Mouse (Mus musculus): ENCODE data around the gene Senp1.
A peak's percentile ranks its signal among the peaks of the same experiment; 100 is the strongest.

The Senp1 gene

DNA sequence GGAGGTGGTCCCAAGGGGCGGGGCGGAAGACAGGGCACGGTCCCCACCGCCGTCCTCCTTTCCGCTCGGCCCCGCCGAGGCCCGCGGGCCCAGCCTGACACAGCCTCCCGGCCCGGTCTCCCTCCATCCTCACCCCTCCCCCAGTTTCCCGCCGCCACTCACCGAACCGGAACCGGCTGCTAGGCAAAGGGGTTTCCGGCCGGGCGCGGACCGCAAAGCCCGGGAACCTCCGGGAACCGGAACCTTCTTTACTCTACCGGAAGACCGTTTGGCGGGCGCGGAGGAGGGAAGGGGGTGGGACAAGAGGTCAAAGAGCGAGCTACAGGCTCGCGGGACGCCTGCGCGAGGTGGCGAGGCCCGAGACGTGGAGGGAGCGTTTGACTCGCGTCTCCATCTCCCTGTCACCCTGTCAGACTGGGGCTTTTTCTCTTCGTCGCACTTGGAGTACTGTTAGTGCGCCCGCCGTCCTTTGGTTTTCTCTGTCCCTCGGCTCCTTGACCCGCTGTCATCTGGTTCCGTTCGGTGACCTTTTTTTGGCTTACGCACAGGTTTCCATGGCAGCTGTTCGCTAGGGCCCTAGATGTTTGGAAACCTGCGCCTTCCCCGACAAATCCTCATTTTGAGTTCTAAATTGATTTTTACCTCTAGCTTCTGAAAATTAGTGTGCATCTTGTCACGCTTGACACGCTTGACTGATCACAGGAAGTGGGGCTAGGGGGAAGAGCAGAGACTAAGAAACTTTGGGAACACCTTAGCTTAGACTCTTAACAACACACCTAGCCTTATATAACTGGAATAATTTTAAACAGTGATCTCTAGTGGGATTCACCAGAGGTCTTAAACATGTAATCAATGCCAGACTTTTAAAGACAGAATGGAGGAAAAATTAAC lies at the start of gene Senp1:
Gene Senp1 (minus strand): TSS at position 624 of the 891 bp plus-strand sequence.
- DNase-seq: peak; percentile 90

DNA sequence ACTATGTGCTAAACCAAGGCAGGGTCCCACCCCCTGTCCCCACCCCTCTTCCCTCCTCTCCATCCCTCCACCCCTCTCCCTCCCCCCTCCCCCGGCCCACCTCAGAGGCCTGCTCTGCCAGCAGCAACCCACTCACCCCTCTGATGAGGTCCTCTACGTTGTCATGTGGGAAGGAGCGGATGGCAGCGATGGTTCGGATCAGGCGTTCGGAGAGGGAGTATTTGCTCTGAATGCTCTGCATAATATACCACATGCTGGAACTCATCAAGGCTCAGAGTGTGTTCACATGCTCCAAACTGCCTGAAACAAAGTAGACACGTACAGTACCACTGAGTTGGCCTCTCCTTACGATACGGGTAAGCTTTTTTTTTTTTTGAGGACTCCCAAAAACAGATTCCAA lies 49.0 kb upstream of the Senp1 start:
- DNase-seq: no peak

DNA sequence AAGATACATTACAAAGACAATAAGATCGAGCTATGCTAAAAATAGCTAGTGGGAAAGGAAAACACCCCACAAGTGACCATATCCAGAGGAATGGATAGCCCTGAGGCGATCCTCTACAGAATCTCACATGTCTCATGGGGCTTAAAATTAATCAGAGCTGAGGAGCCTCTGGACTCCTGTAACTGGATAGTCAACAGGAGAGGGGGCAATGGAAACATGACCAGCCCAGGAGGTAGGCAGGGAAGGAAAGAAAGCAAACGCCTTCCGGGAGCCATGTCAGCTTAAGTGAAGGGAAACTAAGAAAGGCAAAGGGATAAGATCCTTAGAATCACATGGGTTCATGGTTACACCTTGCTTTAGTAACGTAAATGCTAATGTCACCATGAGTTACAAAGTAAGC lies 47.3 kb upstream of the Senp1 start:
- no peak for DNase-seq

DNA sequence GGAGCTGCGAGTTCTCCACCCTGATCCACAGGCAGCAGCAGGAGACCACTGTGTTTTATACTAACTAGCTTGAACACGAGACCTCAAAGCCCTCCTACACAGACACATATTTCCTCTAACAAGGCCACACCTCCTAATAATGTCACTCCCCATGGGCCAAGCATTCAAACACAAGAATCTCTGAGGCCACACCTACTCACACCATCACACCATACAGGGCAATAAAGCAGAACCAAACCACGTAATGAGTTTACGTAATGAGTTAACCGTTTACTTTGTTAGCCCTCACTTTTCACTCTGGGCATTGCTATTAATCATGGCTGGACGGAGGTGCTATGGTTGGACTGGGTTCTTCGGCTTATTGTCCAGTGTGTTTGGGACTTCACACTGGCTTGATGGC lies 46.2 kb upstream of the Senp1 start:
- no peak for DNase-seq

DNA sequence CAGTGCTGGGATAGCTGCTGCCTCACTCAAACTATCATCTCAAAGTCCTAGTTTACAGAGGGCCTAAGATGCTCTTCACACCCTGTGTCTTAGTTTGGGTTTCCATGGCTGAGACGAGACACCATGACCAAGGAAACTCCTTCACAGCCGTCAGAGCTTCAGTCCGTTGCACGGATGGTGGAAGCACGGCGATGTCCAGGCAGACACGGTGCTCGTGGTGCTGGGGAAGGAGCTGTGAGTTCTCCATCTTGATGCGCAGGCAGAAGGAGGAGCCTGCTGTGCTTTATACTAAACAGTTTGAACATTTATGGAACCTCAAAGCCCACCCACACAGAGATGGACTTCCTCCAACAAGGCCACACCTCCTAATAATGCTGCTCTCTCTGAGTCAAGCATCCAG lies 43.3 kb upstream of the Senp1 start:
- DNase-seq: no peak

DNA sequence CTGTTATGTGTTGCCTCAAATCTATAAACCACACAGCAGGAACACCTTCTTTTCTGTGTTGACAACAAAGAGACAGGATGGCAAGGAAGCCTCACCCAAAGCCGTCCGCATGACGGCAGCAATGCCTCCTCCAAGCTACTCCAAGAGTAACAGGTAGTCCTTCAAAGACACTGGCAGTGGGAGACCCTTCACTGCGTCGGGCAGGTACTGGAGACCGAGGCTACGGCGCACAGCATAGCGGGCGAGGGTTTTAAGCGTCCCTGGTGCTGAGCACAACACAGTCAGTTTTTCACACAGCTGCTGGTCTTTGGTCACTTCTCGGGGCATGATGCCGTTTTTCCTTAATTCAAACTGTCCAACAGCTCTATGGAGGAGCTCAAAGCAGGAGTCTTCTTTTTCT lies 42.1 kb upstream of the Senp1 start:
- no peak for DNase-seq

DNA sequence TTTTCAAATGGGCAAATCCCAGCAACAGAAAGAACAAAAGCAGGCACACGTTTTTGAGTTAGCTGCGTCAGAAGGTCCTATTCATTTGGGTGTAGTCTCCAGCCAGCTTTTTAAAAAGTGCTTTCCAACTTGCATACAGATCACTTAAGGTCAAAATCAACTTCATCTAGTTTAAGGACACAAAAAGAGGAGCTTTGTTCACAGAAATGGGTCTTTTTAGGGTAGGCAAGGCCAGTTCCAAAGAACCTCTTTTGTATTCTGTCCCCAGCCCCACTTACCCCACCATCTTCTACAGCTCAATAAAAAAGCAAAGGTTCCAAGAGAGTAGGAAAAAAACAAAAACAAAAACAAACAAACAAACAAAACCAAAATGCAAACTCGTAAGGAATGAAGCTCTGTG lies 41.1 kb upstream of the Senp1 start:
- no peak for DNase-seq

DNA sequence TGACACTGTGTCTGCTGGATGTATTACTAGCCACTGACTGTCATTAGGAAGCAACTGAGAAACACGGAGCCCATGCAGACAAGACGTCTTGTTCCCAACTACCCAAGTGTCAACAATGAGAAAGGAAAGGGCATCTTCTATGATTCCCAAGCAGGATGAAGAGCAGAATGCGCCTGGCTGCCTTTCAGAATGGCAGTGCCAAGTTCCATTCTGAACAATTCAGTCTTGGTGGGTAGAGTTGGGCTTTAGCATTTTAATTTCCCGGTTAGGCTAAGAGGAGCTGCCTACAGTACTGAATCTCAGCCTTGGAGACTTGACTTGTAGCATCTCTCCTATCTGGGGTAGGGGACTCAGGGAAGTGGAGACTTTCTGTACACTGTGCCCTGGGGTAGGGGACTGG lies 40.5 kb upstream of the Senp1 start:
- no peak for DNase-seq

DNA sequence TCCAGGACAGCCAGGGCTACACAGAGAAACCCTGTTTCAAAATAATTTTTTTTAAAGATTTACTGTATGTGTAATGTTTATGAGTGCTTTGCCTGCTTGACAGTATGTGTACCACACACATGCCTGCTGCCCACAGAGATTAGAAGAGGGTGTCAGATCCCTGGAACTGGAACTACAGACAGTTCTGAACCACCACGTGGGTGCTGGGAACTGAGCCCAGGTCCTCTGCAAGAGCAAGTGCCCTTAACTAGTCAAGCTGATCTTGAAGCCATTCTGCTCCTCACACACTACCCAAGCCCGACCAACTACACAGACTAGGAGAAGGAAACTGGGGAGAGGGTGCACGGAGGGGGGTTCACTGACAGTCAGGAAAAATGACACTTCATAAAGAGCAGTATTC lies 39.9 kb upstream of the Senp1 start:
- DNase-seq: no peak

DNA sequence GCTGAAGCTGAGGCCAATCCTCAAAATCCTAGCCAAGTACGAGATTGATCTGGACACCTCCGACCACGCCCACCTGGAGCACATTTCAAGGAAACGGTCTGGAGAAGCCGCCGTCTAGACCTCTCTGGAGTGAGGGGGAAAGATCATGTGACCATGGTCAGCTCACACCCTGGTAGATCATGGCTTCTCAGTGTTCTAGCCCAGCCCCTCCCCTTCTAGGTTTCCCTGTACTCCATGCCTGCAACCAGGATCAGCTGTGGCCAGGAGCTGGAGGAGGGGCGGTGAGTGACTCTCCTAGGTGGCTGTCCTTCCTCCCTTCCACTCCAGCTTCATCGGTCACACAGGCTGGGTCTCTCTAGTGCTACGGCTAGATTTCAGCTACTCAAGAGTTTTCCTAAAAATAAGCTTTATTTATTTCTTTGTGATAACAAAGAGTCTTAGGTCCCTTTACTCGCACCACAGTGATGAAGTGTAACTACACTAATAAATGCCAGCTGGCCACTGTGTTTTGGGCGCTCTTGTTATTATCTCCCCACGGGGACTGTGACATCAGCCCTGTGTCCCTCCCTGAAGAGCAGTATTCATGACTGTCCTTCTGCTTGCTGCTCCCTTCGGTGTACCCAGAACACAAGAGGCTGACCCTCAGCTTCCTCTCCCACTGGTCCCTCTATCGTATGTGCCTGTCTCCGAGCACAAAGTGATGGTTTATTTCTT lies 38.6 kb upstream of the Senp1 start:
- peak; percentile 21 for DNase-seq

DNA sequence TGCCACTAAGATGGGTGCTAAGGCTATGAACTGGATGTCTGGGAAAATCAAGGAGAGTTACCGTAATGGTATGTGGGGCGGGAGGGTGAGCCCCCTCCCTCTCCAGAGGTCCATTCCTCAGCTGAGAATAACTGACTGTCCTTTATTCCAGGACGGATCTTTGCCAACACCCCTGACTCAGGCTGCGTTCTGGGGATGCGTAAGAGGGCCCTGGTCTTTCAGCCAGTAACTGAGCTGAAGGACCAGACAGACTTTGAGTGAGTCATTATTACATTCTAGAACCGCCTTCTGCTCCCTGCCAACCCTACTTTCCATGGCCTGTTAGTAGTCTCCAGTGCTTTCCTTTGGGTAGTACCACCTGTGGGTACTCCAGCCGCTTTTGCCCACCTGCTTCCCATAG lies 37.9 kb upstream of the Senp1 start:
- DNase-seq: no peak

DNA sequence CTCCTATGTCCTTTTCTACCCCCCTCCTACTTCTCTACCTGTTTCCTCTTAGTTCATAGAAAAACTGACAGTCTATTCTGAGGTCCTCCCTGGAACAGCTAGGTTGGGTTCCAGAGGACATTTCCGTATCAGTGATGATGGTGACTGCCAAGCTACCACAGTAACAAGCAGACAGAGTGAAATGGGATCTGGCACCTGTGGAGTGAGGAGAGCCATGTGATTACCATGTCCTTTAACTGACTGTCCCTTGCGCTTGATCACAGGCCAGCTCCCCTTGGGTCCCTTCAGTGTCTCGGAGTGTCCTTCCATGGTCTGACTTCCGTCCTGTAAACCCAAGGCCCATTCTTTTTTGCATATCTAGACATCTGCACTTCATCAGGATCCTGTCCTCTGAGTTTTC lies 37.5 kb upstream of the Senp1 start:
- DNase-seq: no peak

DNA sequence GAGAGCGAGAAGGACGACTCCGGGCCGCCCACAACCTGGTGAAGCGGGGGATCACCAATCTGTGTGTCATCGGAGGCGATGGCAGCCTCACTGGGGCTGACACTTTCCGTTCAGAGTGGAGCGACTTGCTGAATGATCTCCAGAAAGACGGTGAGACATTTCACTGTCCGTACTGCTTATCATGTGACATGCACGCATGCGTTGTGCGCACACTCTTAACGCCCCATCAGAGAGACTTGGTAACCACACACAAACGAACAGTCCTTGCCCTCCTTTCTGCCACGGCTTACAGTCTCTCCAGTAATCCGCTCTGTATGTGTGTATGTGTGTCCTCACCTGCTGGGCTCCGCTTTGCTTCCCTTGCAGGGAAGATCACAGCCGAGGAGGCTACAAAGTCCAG lies 27.3 kb upstream of the Senp1 start:
- DNase-seq: no peak

DNA sequence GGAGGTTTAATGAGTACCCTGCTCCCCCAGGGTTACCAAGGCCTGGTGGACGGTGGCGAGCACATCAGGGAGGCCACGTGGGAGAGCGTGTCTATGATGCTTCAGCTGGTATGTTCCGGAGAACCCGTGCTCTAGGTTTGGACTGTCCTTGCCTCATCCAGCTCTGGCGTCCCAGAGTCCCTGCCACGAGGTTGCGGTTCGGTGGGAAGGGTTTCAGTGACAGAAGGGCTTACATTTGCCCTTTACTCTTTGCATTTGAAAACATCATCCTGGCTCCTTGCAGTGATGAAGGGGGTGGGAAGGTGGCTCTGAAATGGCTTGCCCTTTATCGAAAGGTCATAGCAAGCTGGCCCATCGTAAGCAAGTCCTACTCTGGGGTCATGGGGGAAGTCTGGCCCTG lies 25.8 kb upstream of the Senp1 start:
- DNase-seq: no peak

DNA sequence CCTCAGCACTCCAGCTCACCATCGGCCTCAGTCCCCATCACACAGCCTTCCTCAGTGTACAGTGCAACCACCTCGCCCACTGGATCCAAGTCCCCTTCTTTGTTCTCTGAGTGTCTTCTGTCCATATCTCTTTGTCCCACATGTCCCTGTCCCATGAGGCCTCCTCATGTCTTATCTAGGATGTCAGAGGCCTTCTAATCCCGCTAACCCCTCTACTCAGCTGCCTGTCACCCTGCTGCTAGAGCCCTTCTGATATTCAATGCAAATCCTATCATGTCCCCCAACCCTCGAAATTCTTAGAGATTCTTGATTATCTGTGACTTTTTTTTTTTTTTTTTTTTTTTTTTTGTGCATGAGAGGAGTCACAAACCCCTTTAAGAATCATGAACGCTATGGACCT lies 22.7 kb upstream of the Senp1 start:
- DNase-seq: no peak

DNA sequence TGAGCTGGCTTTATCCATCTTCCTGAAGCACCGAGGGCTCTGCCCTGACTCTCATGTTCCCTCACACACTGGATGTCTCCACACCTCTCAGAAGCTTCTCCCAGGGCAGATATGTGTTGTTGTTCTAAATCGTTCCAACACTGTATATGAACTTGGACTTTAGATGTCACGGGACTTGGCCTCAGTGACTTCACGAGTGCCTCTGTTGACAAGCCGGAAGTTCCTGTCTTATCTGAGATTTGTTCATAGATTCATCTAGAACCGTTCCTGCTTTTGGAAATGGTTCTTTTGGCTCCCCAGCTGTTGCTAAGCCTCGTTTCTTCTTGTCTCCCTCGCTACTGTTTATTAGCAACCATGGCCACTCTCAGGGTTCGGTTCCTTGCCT lies 22.2 kb upstream of the Senp1 start:
- no peak for DNase-seq

DNA sequence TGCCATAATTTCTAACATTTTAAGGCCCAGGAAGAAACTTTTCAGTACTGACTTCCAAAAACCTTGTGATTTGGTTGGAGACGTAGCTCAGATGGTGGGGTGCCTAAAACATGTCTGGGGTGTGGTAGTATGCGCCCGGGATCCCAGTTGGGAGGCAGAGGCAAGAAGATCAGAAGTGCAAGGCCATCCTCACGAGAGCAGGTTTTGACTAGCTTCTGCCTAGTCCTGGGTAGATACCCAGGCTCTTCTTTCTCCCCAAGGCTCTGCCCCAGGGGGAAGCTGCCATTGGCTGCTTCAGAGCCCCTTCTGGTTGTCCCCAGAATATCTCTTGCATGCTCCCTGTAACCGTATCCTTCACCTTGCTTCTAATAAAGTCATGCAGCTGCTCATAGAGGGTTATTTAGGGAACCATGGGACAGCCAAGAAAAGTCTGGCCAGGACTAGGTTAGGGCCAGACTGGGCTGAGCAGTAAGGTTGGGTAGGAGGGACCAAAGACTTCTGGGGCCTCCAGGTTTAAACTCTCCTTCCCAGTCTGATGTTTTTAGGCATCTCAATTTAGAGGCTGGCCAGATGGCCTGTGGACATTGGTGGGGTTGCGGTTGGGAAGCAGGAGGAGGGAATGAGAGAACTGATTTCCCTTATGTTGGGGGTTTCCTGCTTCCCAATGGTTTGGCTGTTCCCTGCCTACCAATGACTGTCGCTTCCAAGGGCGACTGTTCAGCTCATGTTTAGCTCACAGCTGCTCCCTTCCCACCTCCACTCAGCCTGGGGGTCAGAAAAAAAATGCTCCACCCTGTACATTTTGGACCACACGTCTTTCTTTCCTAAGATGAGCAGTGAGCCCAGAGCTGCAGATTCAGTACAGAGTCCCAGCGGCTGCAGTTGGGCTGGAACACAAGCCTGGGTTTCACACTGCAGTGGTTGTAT lies 21.6 kb upstream of the Senp1 start:
- DNase-seq: no peak

DNA sequence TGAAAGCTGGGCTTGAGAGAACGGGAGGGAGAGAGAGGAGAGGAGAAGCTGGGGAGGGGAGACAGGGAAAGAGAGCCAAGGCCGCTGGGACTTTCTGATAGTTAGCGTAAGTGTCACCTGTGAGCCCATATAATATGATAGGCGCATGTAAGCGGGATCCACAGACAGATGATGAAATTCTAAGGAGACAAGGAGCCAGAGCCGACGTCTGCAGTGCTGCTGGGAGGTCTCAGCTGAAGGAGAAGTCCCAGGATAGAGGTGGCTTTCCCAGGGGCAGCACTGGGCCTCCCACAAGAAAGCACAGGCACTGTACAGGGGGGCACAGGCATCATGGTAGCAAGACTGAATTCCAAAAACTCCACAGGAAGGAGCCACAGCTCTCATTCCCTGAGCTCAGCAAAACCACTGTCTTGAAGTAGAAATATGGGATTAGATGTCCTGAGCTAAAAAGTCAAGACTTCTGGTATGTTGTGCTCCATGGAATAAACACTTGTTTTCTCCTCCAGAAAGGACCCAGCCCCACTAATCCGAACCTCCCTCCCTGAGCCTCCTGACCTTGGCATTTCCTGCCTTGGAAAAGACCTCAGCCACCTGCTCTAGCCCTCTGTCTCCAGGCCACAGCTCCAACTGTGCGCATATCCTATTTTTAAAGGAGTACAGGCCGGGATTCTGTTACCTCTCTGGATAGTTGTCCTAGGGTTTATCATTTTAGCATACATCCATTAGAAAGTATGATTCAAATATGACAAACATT lies 20.7 kb upstream of the Senp1 start:
- no peak for DNase-seq

DNA sequence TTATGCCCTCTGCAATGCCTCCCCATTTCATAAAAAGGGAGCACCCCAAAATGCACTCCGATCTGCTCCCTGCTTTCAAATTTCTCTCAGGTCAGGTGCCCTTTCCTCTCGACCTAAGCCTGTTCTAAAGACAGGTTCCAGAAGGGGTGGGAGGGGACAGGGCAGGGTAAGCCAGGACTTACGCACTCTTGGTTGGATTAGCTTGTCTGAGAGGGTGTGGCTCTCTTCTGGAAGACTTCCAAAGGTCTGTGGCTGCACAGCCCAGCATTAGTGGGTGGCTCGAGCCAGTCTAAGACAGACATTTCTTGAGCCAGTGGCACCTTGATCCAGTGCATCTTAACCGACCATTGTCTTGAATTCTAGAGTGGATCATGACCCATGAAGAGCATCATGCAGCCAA lies 18.2 kb upstream of the Senp1 start:
- no peak for DNase-seq

DNA sequence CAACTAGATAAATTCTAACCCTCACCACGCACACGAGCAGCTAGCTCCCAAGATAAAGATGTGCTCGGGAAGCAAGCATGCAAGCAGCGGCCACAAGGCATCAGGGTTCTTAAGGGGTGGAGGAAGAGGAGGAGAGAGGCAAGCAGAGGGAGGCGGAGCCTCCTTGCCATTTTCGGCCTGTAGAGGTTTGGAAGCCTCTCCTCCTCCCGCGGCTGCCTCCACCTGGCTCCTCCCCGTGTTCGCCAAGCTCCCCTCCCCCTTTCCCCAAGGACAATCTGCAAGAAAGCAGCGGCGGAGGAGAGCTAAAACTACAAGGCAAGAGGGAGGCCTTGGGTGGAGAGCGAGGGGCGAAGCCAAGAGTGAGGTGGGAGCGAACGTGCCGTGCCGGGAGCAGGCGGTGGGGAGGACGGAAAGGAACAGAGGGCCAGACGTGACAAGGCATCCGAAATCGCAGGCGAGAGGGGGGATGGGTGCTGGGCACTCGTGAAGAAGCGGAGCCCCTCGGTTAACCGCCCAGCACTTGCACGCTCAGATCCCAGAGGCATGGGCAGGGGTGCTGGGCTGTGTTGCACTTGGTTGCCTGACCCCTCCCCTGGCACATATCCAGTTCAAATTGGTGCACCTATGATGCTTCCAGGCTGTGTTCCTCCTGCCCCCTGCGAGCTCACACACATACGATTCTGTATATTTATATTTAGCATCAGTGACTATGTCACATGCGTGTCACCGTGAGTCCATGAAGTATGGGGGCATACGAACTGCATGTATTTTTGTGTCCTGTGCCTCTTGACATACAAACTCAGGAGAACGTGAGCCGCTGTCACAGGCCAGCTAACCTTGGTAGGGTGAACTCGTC lies 15.0 kb upstream of the Senp1 start:
- DNase-seq: peak; percentile 79

DNA sequence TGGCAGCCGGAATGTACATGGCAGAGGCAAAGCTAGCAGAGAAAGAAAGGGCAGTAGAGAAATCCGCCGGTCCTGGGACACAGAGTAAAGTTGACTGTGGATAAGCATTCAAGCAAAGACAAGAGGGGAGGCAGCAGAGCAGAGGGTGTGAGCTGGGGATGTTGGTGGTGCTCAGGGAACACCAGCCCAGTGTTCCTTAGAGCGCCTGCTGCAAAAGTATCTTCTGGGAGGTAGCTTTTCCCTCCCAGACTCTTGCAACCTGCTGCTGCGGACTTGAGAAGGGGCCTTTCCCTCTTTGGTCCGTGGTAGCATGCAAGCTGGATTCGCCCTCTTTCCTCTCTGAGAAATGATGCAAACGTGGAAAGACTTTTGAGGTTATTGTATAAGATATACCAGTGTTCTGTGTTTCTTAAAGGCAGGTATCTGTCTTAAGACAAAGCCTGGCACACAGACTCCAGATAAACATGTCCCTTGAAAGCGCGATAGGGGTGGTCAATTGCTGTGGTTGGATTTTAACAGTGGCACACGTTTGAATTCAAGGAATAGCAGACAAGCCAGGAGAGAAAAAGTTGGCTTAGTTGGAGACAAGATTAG lies 14.3 kb upstream of the Senp1 start:
- no peak for DNase-seq
